Mouse (Mus musculus) E14TG2a.4 (cell line): ENCODE results near the gene Cep295nl.

Experiments
- CTCF ChIP-seq: conservative IDR thresholded peaks from 2 replicates; pipeline ENCODE4 v1.5.1; 2014; ENCODE audit warnings: low read length
- NANOG ChIP-seq: IDR thresholded peaks from 2 replicates; pipeline ENCODE4 v1.6.1; 2014; ENCODE audit warnings: borderline replicate concordance, low read length, mixed read lengths

DNA sequence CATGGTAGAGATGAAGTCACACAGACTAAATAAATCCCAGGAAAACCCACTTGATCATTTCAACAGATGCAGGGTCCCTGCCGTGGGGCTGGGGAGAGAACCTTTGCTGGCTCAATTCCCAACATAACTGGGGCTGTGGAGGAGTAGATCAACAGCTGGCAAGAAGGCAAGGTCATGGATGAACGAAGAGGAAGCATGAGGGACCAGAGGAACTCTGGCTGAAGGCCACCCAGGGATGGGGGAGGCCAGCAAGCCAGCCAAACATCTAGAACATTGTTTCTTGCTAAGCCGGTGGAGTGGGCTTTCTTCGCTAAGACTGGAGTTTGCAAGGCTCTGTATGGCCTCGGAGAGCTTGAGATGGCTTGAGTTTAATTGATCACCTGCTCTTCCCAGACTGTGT lies 33.6 kb upstream of the Cep295nl start:
- no peak for TF ChIP-seq CTCF
- TF ChIP-seq NANOG, result no peak
